Mouse (Mus musculus) inflammation-experienced regulatory T-cells, adult 6 months (primary cell): ENCODE results near the gene Higd1c. TPM values are rescaled to one million over a fixed set of nuclear protein-coding genes. Genes with fewer than 3 reads are reported as not detected.
"Not testable (repeated sequence)": the region's sequence is repeated elsewhere in the genome, so short reads cannot be mapped to it uniquely, and the experiment has no call there.

ENCODE experiments used
- ATAC-seq: one replicate; pipeline ENCODE4 v1.8.0; 2017
- polyA plus RNA-seq, 3 experiments: library from polyadenylated mRNA; unstranded; fragments of 100-300 nt; shearing (Covaris generic); gene quantifications; one replicate each; pipeline ENCODE4 v1.2.1; 2017

Higd1c gene
- polyA plus RNA-seq, 3 experiments from 2014 or later: not detected

GRCm38 (mm10) chr15:100365967-100366366 is 1.6 kb downstream of the Higd1c start:
- not testable (repeated sequence) for ATAC-seq

GRCm38 (mm10) chr15:100367119-100367518 is 2.8 kb downstream of the Higd1c start:
- ATAC-seq: no peak

GRCm38 (mm10) chr15:100375066-100375465 is 10.7 kb downstream of the Higd1c start:
- ATAC-seq: no peak

GRCm38 (mm10) chr15:100377847-100378505 is 13.6 kb downstream of the Higd1c start:
- not testable (repeated sequence) for ATAC-seq

- no peak for ATAC-seq
Measured at GRCm38 (mm10) chr15:100379658-100380057, 15.3 kb downstream of the Higd1c start.

GRCm38 (mm10) chr15:100380104-100380503 is 15.8 kb downstream of the Higd1c start:
- no peak for ATAC-seq

- ATAC-seq: no peak
Measured at GRCm38 (mm10) chr15:100385705-100386104, 21.4 kb downstream of the Higd1c start.

- ATAC-seq: no peak
Measured at GRCm38 (mm10) chr15:100387544-100388223, 23.3 kb downstream of the Higd1c start.

- ATAC-seq: no peak
Measured at GRCm38 (mm10) chr15:100388224-100388835, 24.0 kb downstream of the Higd1c start.

- ATAC-seq: no peak
Measured at GRCm38 (mm10) chr15:100388886-100389285, 24.5 kb downstream of the Higd1c start.

GRCm38 (mm10) chr15:100391066-100391465 is 26.7 kb downstream of the Higd1c start:
- ATAC-seq: no peak

GRCm38 (mm10) chr15:100391599-100391998 is 27.3 kb downstream of the Higd1c start:
- ATAC-seq: no peak

- no peak for ATAC-seq
Measured at GRCm38 (mm10) chr15:100393016-100393415, 28.7 kb downstream of the Higd1c start.

GRCm38 (mm10) chr15:100395561-100395960 is 31.2 kb downstream of the Higd1c start:
- ATAC-seq: no peak

- ATAC-seq: no peak
Measured at GRCm38 (mm10) chr15:100400592-100401250, 36.4 kb downstream of the Higd1c start.

- ATAC-seq: no peak
Measured at GRCm38 (mm10) chr15:100401811-100402210, 37.5 kb downstream of the Higd1c start.

GRCm38 (mm10) chr15:100402347-100402746 is 38.0 kb downstream of the Higd1c start:
- ATAC-seq: no peak

- no peak for ATAC-seq
Measured at GRCm38 (mm10) chr15:100402798-100403197, 38.5 kb downstream of the Higd1c start.

GRCm38 (mm10) chr15:100403318-100404000 is 39.1 kb downstream of the Higd1c start:
- ATAC-seq: no peak

- no peak for ATAC-seq
Measured at GRCm38 (mm10) chr15:100406088-100406487, 41.7 kb downstream of the Higd1c start.

GRCm38 (mm10) chr15:100410918-100411672 is 46.8 kb downstream of the Higd1c start:
- no peak for ATAC-seq

- no peak for ATAC-seq
Measured at GRCm38 (mm10) chr15:100411731-100412130, 47.4 kb downstream of the Higd1c start.
